Mouse (Mus musculus) liver, adult 2 months (tissue): ENCODE results near the gene Nbea.

ENCODE experiments used
- CTCF ChIP-seq: fragments of 200-500 bp; IDR thresholded peaks from 2 replicates; pipeline ENCODE4 v1.5.1; 2011; ENCODE audit warnings: low read depth, low read length, control low read depth
- POLR2A ChIP-seq: fragments of 200-500 bp; IDR thresholded peaks from 2 replicates; pipeline ENCODE4 v1.6.1; 2011; ENCODE audit warnings: low read length, control low read depth; ENCODE audit not compliant: insufficient read depth; ENCODE audit errors: extremely low read depth

DNA sequence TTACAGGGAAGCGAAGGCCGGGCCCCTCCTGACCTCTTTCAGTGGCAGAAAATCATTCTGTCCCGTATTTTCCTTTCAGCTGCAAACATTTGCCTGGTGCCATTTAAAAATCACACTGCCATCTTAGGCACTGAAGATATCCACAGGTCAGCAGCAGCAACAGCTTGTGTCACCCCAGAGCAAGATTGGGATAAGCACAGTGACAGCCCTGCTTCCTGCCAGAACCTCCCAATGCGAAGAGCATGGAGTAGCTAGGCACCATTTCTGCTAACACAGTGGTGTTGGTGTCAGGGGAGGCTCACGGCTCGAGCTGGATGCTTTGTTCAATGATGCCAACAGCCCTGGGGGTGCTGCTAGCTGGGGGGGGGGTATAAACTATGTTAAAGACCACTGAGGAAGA is 592.8 kb downstream of the Nbea start:
- TF ChIP-seq CTCF = no peak
- no peak for TF ChIP-seq POLR2A
